Mouse (Mus musculus) neural tube, embryonic 14.5 days (tissue): ENCODE data around the gene Plcd3. TPM values are rescaled to one million over a fixed set of nuclear protein-coding genes. Genes with fewer than 3 reads are reported as not detected.

Experiments used
- ATAC-seq: fragments of 200-750 bp; cut with Nextera tagmentation; 2 replicates; pipeline ENCODE4 v1.8.0; 2017; ENCODE audit warnings: low read depth, mild to moderate bottlenecking, moderate TSS enrichment, moderate library complexity
- H3K27ac ChIP-seq: fragments of 300-500 bp; sonication (generic); 2 replicates; pipeline ENCODE4 v1.5.1; 2014; ENCODE audit warnings: low read depth, mild to moderate bottlenecking, control low read depth, low read length, moderate library complexity, mixed read lengths
- H3K27me3 ChIP-seq: fragments of 300-500 bp; sonication (generic); 2 replicates; pipeline ENCODE4 v1.6.1; 2014; ENCODE audit warnings: low read length; ENCODE audit not compliant: control insufficient read depth, insufficient read depth
- H3K36me3 ChIP-seq: fragments of 300-500 bp; sonication (generic); 2 replicates; pipeline ENCODE4 v1.6.1; 2014; ENCODE audit warnings: low read length, mixed read lengths; ENCODE audit not compliant: control insufficient read depth, insufficient read depth
- H3K4me1 ChIP-seq: fragments of 300-500 bp; sonication (generic); 2 replicates; pipeline ENCODE4 v1.6.1; 2014; ENCODE audit warnings: low read length; ENCODE audit not compliant: control insufficient read depth, insufficient read depth
- H3K4me2 ChIP-seq: fragments of 300-500 bp; sonication (generic); 2 replicates; pipeline ENCODE4 v1.6.1; 2014; ENCODE audit warnings: mild to moderate bottlenecking, low read depth, low read length, control low read depth
- H3K4me3 ChIP-seq: fragments of 300-500 bp; sonication (generic); 2 replicates; pipeline ENCODE4 v1.5.1; 2014; ENCODE audit warnings: low read depth, low read length, control low read depth, mixed read lengths
- H3K9ac ChIP-seq: fragments of 300-500 bp; sonication (generic); replicated peaks from 2 replicates; pipeline ENCODE4 v1.6.1; 2014; ENCODE audit warnings: low read depth, mild to moderate bottlenecking, control low read depth, low read length, mixed read lengths
- H3K9me3 ChIP-seq: fragments of 300-500 bp; sonication (generic); 2 replicates; pipeline ENCODE4 v1.6.1; 2016; ENCODE audit warnings: low read length; ENCODE audit not compliant: control insufficient read depth
- WGBS: fragments of 180-500 bp; shearing (Covaris S2); extraction: QIAGEN DNeasy Blood & Tissue Kit; methylation state at CpG from one replicate; pipeline ENCODE4 v1.1.7; 2014; 5-methylcytosine and 5-hydroxymethylcytosine counted together
- polyA plus RNA-seq: library from polyadenylated mRNA; unstranded; fragments of >200 nt; fragmentation: Nextera tagmentation; extraction: Ambion mirVana; gene quantifications from 2 replicates; pipeline ENCODE4 v1.2.1, GENCODE M21; 2014

Plcd3 gene
- polyA plus RNA-seq = 1.3 and 1.4 TPM in 2 replicates

- under 1% methylated on average over 34 of the region's 34 CpGs for WGBS
- no peak within 1 kb of the TSS for H3K27ac ChIP-seq
- peaks cover 17% of the 10 kb centered on the region; the same call in 1 of the 2 replicates for H3K27me3 ChIP-seq
Measured at GRCm38 (mm10) chr11:103101481-103101865, at the start of gene Plcd3, which contains the start of gene Acbd4. Gene Plcd3 (minus strand): TSS chr11:103101658. Gene Acbd4 (plus strand): TSS chr11:103101682.

GRCm38 (mm10) chr11:103149771-103150170, 48.3 kb upstream of the Plcd3 start:
- Histone ChIP-seq H3K27me3 (no peaks in the 10 kb centered on the region), H3K27ac (no peak overlapping the region), H3K36me3 (no peaks in the 10 kb centered on the region), H3K4me3 (no peak overlapping the region), H3K9me3 (no peaks in the 10 kb centered on the region), H3K4me1 (no peaks in the 10 kb centered on the region), H3K9ac (no peak overlapping the region), H3K4me2 (no peak overlapping the region)
- 91% methylated on average over 4 of the region's 4 CpGs for WGBS
- no peak for ATAC-seq

More at GRCm38 (mm10) chr11:103101481-103101865, at the start of gene Plcd3, which contains the start of gene Acbd4:
- Histone ChIP-seq H3K4me2 (peak within 1 kb of the TSS; percentile 57), H3K4me1 (peaks cover 12% of the 10 kb centered on the region; the same call in 1 of the 2 replicates), H3K4me3 (peak within 1 kb of the TSS; percentile 33), H3K36me3 (no peaks in the 10 kb centered on the region), H3K9ac (peak within 1 kb of the TSS; percentile 41), H3K9me3 (no peaks in the 10 kb centered on the region)
- ATAC-seq = peak; percentile 29; the same call in 1 of the 2 replicates

- no peak for ATAC-seq
- Histone ChIP-seq H3K4me3 (no peak overlapping the region), H3K27me3 (no peaks in the 10 kb centered on the region), H3K36me3 (no peaks in the 10 kb centered on the region), H3K4me2 (no peak overlapping the region), H3K27ac (no peak overlapping the region), H3K9me3 (no peaks in the 10 kb centered on the region), H3K9ac (no peak overlapping the region), H3K4me1 (peaks cover 4% of the 10 kb centered on the region)
- WGBS = 70% methylated on average over 4 of the region's 4 CpGs
Measured at GRCm38 (mm10) chr11:103147766-103148165, 46.3 kb upstream of the Plcd3 start.

- Histone ChIP-seq H3K36me3 (no peaks in the 10 kb centered on the region), H3K9ac (no peak overlapping the region), H3K27ac (no peak overlapping the region), H3K4me1 (peaks cover 16% of the 10 kb centered on the region), H3K4me2 (no peak overlapping the region), H3K27me3 (no peaks in the 10 kb centered on the region), H3K9me3 (no peaks in the 10 kb centered on the region), H3K4me3 (no peak overlapping the region)
- 92% methylated on average over 4 of the region's 4 CpGs for WGBS
- no peak for ATAC-seq
Measured at GRCm38 (mm10) chr11:103146386-103146785, 44.9 kb upstream of the Plcd3 start.

GRCm38 (mm10) chr11:103144309-103145285, 43.1 kb upstream of the Plcd3 start:
- peaks cover 16% of the 10 kb centered on the region for H3K4me1 ChIP-seq
- 45% methylated on average over 12 of the region's 12 CpGs for WGBS
- H3K4me3 ChIP-seq = no peak overlapping the region
- H3K36me3 ChIP-seq = no peaks in the 10 kb centered on the region
- ATAC-seq = no peak
- H3K9ac ChIP-seq = no peak overlapping the region
- H3K27ac ChIP-seq = 0 out of 2 replicates have a peak overlapping the region, but pooled peaks have one; percentile 10
- H3K9me3 ChIP-seq = no peaks in the 10 kb centered on the region
- H3K27me3 ChIP-seq = no peaks in the 10 kb centered on the region
- H3K4me2 ChIP-seq = no peak overlapping the region

- Histone ChIP-seq H3K9ac (peak overlapping the region; percentile 35), H3K27ac (peak overlapping the region; percentile 74), H3K4me1 (peaks cover 16% of the 10 kb centered on the region), H3K9me3 (no peaks in the 10 kb centered on the region), H3K4me2 (peak overlapping the region; percentile 44), H3K27me3 (no peaks in the 10 kb centered on the region), H3K36me3 (no peaks in the 10 kb centered on the region), H3K4me3 (peak overlapping the region; percentile 14; the same call in 1 of the 2 replicates)
- WGBS = 24% methylated on average over 8 of the region's 8 CpGs
- peak; percentile 92 for ATAC-seq
Measured at GRCm38 (mm10) chr11:103142441-103143182, 41.2 kb upstream of the Plcd3 start.

- no peaks in the 10 kb centered on the region for H3K36me3 ChIP-seq
- peak overlapping the region; percentile 44; the same call in 1 of the 2 replicates for H3K4me2 ChIP-seq
- 0 out of 2 replicates have a peak overlapping the region, but pooled peaks have one; percentile 25 for H3K9ac ChIP-seq
- 43% methylated on average over 1 of the region's 1 CpGs for WGBS
- no peak overlapping the region for H3K4me3 ChIP-seq
- H3K27ac ChIP-seq = peak overlapping the region; percentile 74
- H3K9me3 ChIP-seq = no peaks in the 10 kb centered on the region
- peaks cover 16% of the 10 kb centered on the region for H3K4me1 ChIP-seq
- H3K27me3 ChIP-seq = no peaks in the 10 kb centered on the region
- no peak for ATAC-seq
Measured at GRCm38 (mm10) chr11:103141944-103142255, 40.4 kb upstream of the Plcd3 start.

- no peak overlapping the region for H3K4me2 ChIP-seq
- no peaks in the 10 kb centered on the region for H3K27me3 ChIP-seq
- peak overlapping the region; percentile 74 for H3K27ac ChIP-seq
- no peaks in the 10 kb centered on the region for H3K9me3 ChIP-seq
- no peaks in the 10 kb centered on the region for H3K36me3 ChIP-seq
- H3K9ac ChIP-seq = 0 out of 2 replicates have a peak overlapping the region, but pooled peaks have one; percentile 25
- H3K4me1 ChIP-seq = peaks cover 16% of the 10 kb centered on the region
- ATAC-seq = no peak
- 38% methylated on average over 11 of the region's 11 CpGs for WGBS
- no peak overlapping the region for H3K4me3 ChIP-seq
Measured at GRCm38 (mm10) chr11:103141101-103141943, 39.9 kb upstream of the Plcd3 start.
